Mouse (Mus musculus): ENCODE results near the gene Anks1b.

Gene Anks1b

DNA sequence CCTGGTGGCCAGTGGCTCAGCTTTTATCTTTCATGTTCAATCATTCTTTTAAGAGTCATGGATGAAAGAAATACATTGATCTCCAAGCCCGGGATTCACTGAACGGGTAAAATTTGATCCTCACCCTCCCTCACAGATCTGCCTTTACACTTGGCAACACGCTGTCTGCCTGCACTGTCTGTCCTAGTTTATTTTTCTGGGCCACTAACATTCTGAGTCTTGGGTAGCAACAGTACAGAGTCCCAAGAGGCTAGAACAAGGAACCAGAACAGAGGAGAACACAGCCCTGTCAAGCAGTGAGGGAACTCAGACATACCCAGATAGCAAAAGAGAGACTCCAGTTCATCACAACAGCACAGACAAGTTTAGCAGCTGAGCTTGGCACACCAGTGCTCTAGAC, 797.0 kb downstream of the Anks1b start:
- DNase-seq (ENCODE audit: low spot score): no peak

DNA sequence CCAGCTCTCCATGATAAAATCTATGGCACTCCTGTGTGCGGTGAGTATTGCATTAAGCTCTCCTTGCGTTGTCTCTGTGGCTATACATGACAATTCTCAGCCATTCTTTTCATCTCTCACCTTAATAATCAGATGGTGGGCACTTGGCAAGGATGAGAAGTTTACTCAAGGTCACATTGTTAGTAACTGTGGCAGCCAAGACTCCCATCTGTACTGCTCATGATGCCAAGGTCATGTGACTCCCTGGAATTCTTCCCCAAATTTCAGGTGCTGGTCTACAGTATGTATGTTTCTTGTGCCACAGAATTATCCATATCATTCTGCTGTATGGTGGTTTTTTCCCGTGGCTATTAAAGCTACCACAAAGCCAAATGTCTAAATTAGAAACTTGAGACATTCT, 798.8 kb downstream of the Anks1b start:
- DNase-seq (ENCODE audit: low spot score): no peak

DNA sequence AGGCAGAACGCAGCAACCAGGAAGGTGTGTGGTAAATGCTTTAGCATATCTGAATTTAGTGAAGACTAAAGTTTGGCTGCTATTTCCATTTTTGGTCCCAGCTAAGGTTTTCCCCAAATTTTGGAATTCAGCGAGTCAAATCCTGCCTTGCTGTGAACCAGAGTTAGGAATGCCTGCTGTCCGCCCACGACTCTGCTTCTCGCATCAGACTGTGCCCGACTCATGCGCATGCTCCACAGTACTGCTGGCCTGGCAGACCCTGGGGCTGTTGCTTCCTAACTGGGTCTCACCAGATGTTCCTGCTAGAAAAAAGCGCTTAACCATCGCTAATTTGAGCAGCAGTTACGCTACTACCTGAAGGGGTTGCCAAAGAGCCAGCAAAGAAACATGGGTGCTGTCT, 801.1 kb downstream of the Anks1b start:
- no peak for DNase-seq (ENCODE audit: low spot score)

DNA sequence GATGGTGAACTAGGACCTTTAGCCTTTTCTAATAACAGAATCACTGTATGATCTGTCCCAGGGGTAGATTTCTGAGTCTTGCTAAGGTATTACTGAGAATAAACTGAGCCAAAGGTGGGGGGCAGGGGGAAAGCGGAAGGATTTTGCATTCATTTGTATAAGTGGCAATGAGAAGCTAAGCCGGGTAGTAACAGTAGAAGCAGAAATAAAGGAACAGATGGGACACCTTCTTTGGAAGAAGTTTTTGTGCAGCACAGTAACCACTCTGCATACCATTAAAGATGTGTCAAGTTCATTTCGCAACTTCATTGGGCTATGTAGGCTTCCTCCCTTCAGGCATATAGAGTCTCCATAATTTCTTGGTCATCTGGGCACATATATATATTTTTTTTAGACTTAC, 804.1 kb downstream of the Anks1b start:
- no peak for DNase-seq (ENCODE audit: low spot score)

DNA sequence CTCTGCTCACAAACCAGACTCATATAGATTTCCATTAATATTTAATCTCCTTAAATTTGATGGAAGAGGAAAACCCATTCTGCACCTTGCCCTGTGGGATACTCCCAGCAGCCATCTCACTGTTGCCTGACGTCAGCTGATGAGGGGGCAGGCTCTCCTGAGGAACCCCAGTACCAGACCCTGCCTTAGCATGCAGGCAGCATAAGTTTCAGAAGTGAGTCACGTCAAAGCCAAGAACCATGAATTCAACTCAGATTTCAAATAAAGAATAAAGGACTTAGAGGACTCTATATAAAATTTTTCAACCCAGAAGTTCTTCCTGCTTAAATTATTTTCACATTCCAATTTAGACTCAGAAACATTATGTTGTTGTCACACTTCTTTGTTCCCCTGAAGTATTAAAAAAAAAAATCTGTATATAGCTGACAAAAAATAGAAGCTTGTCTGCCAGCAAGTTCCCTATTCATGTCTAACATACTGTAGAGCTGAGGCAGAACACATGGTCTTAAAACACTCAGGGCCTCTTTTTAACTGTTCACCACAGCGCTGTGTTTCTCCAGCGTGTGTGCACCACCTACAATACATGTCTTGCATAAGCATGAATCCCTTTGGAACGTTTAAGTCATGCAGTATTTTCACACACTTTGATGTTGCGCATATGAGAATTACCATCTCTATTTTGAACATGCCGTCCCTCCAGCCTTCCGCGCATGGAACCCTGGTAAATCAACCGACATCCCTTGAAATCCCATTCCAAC, 806.6 kb downstream of the Anks1b start:
- no peak for DNase-seq (ENCODE audit: low spot score)

DNA sequence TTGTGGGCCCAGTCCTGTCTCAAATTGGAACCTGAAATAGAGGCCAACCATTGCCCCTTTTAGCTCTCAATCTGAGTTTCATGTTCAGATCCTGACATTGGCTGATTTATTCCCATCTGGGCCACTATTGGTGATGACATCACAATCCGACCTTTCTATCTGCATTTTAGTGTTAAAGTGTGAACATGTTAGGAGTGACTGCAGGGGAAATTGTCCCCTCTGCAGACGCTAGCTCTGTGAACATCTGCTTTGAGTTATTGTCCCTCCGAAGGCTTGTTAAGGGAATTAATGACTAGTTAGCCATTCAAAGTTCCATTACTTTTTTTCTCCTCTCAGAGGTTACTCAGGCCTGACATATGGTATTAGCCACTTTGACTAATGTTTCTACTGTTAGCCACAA, 810.5 kb downstream of the Anks1b start:
- no peak for DNase-seq (ENCODE audit: low spot score)

DNA sequence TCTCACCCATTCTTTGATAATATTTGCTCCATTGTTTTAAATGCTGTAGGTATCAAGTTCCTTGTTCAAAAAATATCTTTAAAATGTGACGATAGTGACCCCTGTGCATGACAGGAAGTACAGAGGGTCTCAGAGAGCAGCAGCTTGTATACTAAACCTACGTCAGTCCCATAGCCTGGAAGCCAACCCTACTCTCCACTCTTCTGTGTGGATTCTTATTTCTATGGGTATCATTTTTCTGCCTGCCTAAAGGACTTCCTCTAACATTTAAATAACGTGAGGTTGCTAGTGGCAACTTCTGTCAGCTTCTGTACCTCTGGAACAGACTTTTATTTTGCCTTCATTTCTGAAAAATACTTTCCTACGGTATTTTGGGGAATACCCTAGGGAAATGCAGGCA, 812.1 kb downstream of the Anks1b start:
- no peak for DNase-seq (ENCODE audit: low spot score)

DNA sequence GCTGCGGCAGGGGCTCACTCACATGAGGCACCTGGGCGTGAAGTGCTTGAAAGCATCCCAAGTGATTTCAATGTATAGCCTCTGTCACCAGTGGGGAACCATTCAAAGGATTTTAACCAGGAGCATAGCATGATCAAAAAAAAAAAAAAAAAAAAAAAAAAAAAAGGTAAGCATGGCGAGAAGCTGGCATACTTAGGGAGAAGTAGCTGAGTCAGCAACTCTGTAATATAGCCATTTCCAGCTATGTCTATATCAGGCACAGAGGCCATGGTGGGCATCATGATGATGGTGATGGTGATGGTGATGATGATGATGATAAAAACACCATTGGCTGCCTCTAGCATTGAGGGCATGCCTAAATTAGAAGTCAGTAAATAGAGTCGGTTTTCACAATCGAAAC, 814.8 kb downstream of the Anks1b start:
- DNase-seq (ENCODE audit: low spot score): no peak

DNA sequence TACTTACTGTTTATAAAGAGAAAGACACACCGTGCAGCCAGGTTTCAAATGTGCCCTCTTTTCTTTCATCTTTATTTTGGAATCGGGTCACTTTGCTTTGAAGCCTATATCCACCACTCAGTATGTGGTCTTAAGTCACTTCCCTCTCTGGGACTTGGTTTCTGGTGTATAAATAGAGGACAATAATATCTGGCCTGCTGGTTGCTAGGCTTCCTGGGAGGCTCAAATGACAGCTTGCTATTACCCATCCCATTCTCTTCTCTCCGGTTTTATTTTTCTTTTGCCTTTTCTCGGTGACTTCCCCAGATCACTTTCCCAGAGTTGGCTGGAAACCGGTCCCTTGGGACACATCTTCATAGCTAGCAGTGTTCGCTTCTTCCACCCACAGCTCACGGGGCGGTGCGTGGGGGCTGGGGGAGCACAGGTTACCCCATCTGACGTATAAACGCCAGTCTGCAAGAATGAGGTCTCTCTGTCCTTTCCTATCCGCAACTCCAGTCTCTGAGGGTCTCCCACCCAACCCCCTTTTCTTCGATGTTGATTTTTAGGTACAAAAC, 815.5 kb downstream of the Anks1b start:
- no peak for DNase-seq (ENCODE audit: low spot score)

DNA sequence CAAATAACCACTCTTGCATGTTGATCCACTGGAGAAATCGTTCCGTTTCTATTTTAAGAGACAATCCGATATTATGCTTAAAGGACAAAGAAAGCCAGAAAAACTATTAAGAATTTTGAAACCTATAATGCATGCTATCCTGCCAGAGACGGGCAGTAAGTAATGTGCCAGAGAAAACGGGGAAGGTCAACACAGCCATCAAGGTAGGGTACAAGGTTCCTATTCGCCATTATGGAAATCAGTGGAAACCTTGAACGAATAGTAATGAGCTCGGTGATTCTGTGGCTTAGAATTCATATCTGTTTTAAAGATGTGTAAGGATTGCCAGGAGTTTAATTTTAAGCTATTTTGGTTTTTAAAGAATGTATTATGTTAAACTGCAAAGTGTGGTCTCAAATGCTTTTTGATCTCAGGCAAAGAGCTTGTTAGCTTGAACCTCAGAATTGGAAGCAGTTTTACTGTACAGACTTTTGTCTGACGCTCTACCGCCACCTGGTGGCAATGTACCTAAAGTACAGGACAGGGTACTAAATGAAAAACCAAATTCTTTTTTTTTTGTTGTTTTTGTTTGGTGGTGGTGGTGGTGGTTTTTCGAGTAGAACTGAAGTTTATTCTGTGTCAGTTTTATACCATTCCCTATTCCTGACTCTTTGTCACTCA, 816.7 kb downstream of the Anks1b start:
- no peak for DNase-seq (ENCODE audit: low spot score)

DNA sequence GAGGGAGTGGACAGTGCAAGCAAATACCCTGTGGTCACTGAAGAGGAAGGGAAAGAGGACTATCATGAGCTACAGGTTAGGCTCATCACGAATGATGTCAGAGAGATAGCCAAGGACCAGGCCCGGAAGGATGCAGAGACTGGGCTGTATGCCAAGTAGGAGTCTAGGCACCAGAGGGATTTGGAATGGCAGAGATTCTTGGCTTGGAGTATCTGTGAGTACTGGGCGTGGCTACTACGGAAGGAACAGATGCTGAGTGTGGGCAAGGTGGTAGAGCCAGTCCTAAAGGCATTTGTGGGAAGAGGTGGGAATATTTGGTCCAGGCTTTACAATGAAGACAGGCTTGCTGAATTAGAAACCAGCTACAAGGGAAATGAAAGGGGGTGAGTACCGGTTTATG, 823.4 kb downstream of the Anks1b start:
- no peak for DNase-seq (ENCODE audit: low spot score)

DNA sequence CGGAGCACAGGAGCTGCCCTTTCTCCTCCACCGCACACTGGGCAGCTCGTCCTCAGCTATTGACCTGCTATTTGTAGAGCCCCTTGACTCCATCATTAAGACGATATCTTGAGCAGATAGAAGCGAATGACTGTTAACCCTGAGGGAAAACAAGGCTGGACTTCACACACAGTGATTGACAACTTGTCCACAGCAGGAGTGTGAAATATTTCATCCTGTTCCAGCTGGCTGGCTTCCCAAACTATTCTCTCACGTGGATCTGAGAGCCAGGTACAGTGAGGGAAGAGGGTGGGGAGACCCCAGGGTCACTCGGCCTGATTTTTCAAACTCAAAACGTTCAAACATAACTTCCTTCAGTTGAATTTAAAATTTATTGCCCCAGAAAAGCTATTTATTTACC, 824.1 kb downstream of the Anks1b start:
- no peak for DNase-seq (ENCODE audit: low spot score)

DNA sequence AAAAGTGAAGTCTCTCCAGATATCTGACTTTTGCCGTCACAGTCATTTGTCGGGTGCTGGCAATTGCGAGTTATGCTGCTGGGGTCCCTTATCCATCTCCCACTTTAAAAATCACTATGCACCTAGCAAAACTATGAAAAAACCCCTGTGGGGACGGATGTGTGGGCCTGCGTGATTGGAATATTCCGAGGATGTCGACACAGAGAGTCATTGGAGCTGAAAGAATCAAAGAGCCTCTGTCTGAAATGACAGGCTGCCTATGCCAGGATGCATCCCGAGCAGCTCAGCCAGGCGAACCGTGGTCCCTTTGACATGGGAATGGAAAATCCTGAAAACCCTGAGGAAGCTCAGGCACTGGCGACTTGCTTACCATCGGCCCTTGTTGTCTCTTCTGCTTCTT, 825.9 kb downstream of the Anks1b start:
- DNase-seq (ENCODE audit: low spot score): no peak

DNA sequence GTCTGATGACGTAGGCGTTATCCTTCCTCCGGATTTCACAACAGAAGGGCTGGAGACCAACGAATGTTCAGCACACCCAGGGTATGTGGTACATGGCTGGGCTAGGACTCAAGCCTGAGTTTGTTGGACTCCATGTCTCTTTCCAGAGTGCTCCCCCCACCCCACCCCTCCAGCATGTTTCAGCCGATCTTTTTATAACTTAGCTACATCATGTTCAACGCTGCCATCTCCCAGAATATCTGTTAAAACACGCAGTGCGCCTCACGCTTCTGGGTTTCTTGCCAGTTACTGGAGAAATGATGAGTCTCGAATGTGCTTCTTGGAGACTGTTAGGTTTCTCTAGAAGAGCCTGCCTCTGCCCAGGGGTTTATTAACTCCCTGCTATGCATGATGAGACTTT, 831.3 kb downstream of the Anks1b start:
- DNase-seq (ENCODE audit: low spot score): no peak

DNA sequence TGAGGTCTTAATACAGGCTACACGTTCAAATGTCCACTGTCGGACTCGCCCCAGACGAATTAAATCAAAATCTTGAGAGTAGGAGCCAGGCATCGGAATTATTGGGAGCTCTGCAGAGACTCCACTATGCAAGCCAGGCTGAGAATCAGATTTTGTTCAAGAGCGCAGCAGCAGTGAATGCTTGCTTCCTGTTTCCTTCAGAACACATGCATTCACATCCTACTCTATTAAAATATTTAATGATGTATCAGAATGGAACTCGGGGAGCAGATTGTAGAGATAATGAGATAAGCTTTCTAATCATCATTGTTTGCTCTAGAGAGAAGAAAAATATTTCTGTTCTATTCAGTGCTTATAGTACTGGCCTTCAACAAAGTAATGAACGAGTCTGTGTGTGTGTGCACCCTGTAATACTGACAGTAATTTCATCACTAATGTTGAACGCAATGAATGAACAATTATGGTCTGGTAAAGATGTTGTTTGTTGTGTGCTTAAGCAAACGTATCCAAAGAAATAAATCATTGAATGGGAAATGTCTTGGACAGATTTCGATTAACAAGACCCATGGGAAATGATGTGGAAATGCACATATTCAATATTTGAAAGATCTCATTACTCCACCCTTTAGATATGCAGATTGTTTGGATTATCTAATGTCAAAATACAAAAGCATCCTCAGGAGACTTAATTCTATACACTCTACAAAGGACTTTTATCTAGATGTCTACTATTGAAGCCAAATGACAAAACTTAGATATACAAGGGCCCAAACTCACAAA, 835.7 kb downstream of the Anks1b start:
- DNase-seq (ENCODE audit: low spot score): no peak

DNA sequence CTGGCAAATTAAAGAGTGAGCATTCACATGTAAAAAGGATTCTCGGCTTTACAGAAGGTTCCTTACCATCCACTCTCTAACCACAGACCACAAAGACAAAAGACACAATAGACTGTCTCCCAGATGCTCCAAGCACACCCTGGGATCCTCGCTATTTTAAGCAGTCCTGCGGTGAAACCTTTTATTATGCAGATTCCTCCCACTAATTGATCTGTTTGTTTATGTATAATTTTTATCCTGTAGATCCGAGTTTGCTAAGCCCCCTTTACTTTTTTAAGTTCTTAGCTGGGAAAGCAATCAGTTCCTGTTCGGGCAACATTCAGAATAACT, 836.3 kb downstream of the Anks1b start:
- DNase-seq (ENCODE audit: low spot score): no peak

DNA sequence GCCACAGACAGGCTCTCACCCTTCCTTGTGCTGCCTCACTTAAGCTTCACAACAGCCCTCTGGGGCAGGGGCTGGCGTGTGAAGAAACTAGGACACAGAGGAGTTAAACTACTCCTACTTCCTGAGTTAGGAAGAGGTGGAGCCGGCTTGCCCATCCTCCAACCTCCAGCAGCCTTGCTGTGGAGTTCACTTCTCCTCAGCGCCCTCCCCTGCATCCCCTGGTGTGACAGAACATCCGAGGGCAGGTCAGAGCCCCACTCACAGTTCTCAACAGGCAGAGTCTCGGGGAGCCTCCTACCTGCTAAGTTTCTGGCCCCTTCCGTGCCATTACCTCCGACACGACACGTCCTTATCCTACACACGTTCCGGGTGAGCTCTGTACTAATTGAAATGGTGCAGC, 844.7 kb downstream of the Anks1b start:
- no peak for DNase-seq (ENCODE audit: low spot score)

DNA sequence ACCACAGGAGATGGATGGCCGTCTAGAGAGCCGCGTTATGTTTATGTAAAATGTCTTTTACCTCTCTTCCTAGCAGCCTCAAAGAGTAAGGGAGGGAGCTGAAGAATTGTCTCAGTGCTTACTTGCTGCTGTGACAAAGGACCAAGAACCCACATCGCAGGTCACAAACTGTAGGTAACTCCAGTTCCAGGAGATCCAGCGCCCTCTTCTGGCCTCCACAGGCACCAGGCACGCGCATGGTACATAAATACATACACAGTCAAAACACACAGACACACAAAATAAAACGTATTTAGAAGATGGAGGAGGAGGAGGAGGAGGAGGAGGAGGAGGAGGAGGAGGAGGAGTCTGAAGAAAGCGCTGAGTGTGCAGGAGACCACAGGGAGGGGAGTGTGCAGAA, 845.4 kb downstream of the Anks1b start:
- DNase-seq (ENCODE audit: low spot score): no peak

DNA sequence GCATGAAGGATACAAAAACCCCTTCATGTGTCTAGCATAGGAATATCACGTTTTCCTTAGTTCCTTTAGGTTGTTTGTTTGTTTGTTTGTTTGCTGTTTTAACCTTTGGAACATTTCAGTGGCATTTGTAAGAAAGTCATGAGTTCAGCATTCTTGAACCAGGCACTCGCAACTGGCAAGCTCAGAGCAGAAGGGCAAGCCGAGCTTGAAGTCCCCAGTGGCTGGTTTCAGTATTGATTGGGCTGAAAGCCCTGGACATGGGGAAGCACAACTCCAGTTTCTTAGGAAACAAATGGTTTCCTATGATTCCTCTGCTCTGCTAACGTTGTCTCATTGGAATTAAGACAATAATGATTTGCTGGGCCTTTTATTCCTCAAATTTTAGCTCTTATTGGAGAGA, 846.7 kb downstream of the Anks1b start:
- DNase-seq (ENCODE audit: low spot score): no peak

DNA sequence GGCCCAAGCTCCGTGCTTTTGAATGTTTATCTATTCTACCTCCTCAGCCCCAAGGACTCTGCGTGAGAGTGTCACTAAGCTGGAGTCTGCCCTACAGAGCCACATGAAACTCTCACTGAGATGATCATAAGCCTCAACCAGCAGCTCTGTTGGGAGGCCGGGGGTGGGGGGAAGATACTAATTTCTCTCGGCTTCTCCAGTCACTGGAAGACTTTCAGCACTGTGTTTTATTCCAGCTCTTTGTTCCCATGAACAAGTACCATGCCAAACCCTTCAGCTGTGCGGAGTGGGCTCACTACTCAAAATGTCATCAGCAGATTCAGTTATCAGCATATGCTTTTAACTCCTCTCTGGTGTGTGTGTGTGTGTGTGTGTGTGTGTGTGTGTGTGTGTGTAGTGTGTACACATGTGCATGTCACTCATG, 849.8 kb downstream of the Anks1b start:
- no peak for DNase-seq (ENCODE audit: low spot score)

DNA sequence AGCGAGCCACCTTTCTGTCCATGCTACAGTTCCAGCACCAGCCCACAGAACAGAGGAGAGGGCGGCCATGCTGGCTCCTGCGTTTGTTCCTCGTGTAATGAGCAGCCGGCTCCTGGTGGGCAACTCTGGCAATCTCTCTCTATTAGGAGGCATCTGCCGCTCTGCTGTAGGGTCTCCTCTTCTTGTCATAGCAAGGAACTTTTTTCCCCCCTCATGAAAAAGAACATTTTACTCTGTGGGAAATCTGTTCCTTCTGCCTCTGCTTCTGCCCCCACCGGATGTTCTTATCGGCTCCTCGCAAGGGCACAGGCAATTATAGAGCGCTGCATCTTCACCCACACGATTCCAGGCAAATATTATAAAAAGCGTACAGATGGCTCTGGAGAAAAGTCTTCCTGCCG, 850.6 kb downstream of the Anks1b start:
- DNase-seq (ENCODE audit: low spot score): no peak

DNA sequence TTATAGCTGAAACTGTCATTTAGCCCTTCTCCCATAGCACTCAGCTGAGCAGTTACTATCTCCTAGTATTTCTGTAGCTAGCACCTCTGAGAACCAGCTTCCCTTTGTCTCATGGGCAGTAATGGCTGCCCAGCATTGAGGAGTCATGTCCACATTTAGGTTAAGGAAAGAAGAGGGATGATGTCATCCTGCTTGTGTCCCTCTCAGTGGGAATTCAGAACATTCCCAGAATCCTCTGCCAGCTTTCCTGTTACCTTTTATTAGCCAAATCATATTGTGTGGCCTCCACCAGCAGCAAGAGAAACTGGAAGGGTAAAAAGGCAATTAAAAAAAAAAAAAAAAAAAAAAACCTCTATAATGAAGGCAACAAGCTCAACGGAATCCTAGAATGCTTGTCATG, 851.6 kb downstream of the Anks1b start:
- no peak for DNase-seq (ENCODE audit: low spot score)
